Mouse (Mus musculus): ENCODE data around the gene Trpv2.

GRCm38 (mm10) chr11:62610304-62610703 lies 36.0 kb downstream of the Trpv2 start:
- TF ChIP-seq CTCF (IDR thresholded peaks at IDR 0.05; ENCODE audit: low read depth, low read length): no peak
- TF ChIP-seq EP300 (IDR thresholded peaks at IDR 0.05; ENCODE audit: insufficient read depth, low read depth, low read length): no peak
